Comparison of ENCODE assay signal across 9 mouse cellular contexts in the genomic region with DNA sequence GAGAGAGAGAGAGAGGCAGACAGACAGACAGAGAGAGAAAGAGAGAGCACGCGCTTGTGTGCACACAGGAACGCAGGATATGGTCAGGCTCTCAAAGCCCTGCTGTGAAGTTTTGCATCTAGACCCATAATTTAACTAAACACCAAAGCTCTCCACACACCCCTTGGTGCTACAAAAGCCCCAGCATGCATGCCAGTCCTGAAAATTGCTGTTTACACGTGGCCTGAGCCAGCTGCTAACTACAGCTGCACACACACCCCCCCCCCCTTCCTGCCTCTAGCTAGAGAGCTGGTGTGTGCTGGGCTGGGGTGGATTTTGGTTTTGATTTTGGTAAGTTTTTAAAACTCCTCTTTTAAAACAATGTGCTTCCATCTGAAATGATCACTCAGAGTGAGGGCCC.
A peak's percentile ranks its signal among the peaks of the same experiment; 100 is the strongest.
DNase-seq lines count a peak whose midpoint lies in the region; ATAC-seq and TF ChIP-seq lines count a peak whose summit lies in the region.
"Had no signal": no experiment of that assay in that cellular context is flagged by ENCODE, and none has a peak within 500 bp of the region (broad histone marks: within the 10 kb centered on the region; RNA-seq: fewer than 3 reads in every experiment).

No protein-coding gene starts in this region.

- 65% methylated on average over 4 of the region's 4 CpGs for WGBS in heart, embryonic 11.5 days (ENCODE audit: insufficient replicate concordance)
- WGBS in lung, adult 2 months, result 54% methylated on average over 4 of the region's 4 CpGs

- no peak for TF ChIP-seq CTCF in lung, adult 2 months (IDR thresholded peaks at IDR 0.05; ENCODE audit: insufficient read depth, low read length)

- H3K4me1 ChIP-seq in heart, embryonic 11.5 days (ENCODE audit: control insufficient read depth, insufficient read depth, low read length), result peaks cover 51% of the 10 kb centered on the region
- H3K4me1 ChIP-seq in lung, adult 2 months (ENCODE audit: control insufficient read depth, insufficient read depth, low read length), result peaks cover 5% of the 10 kb centered on the region

- no peak for DNase-seq in heart, postnatal 36 days
- peak; percentile 39 for DNase-seq in lung, postnatal 10 days
- DNase-seq in lung, adult 2 months, result no peak
- peak; percentile 70 for DNase-seq in induced T-regulatory cell, adult 2 months (ENCODE audit: low read depth)
- DNase-seq in thymus, postnatal 25 days, result peak; percentile 71
- DNase-seq in gastrocnemius, postnatal 14 days, result no peak
- DNase-seq in adrenal gland, postnatal 25 days, result no peak
- DNase-seq: right cerebral cortex, postnatal 25 days had no signal

- H3K4me2 ChIP-seq in heart, embryonic 11.5 days, result no peak overlapping the region

- H3K4me3 ChIP-seq in heart, embryonic 11.5 days (ENCODE audit: low read depth, low read length), result no peak overlapping the region
- no peak overlapping the region for H3K4me3 ChIP-seq in lung, adult 2 months (replicated peaks; ENCODE audit: extremely low read depth, low read depth, low read length)

- H3K36me3 ChIP-seq in heart, embryonic 11.5 days (ENCODE audit: control insufficient read depth, insufficient read depth, low read length), result no peaks in the 10 kb centered on the region

- intact Hi-C loops in heart, postnatal 36 days (cut with DNase I), result loop anchor here (5.0 kb wide), 1 partner anchor 38 kb away; no protein-coding TSS in a partner anchor
- intact Hi-C loops in gastrocnemius, postnatal 14 days (cut with DNase I; ENCODE audit: low total_unique reads), result no loop called here

- no peak for ATAC-seq in heart, embryonic 11.5 days (replicated peaks; ENCODE audit: insufficient number of reproducible peaks, low FRiP score, low TSS enrichment)

- H3K27me3 ChIP-seq in heart, embryonic 11.5 days (ENCODE audit: control insufficient read depth, insufficient read depth, low read length), result no peaks in the 10 kb centered on the region

- H3K9me3 ChIP-seq in heart, embryonic 11.5 days (replicated peaks; ENCODE audit: control insufficient read depth, low read length), result no peaks in the 10 kb centered on the region

- no peak overlapping the region for H3K9ac ChIP-seq in heart, embryonic 11.5 days (ENCODE audit: low read depth, low read length)

- TF ChIP-seq POLR2A in lung, adult 2 months (IDR thresholded peaks at IDR 0.05; ENCODE audit: borderline replicate concordance, extremely low read depth, low read depth, low read length), result no peak

- peak overlapping the region; percentile 78 for H3K27ac ChIP-seq in heart, embryonic 11.5 days (ENCODE audit: low read depth, low read length)

Comparison
In these comparisons a context has a peak if more than half of its experiments do, and no peak if none do; other contexts are left out.
1. DNase-seq: peak in lung, postnatal 10 days (single experiment), induced T-regulatory cell, adult 2 months (single experiment) and thymus, postnatal 25 days (single experiment); none in heart, postnatal 36 days (0 of 2), lung, adult 2 months (single experiment), gastrocnemius, postnatal 14 days (single experiment) and adrenal gland, postnatal 25 days (single experiment).